Mouse (Mus musculus): ENCODE results near the gene Safb. TPM values are rescaled to one million over a fixed set of nuclear protein-coding genes. Genes with fewer than 3 reads are reported as not detected.
A peak's percentile ranks its signal among the peaks of the same experiment; 100 is the strongest.

Gene Safb
- 78.9 and 88.5 TPM in 2 replicates for polyA plus RNA-seq (2015; fragmentation: Nextera tagmentation; extraction: Ambion mirVana)

DNA sequence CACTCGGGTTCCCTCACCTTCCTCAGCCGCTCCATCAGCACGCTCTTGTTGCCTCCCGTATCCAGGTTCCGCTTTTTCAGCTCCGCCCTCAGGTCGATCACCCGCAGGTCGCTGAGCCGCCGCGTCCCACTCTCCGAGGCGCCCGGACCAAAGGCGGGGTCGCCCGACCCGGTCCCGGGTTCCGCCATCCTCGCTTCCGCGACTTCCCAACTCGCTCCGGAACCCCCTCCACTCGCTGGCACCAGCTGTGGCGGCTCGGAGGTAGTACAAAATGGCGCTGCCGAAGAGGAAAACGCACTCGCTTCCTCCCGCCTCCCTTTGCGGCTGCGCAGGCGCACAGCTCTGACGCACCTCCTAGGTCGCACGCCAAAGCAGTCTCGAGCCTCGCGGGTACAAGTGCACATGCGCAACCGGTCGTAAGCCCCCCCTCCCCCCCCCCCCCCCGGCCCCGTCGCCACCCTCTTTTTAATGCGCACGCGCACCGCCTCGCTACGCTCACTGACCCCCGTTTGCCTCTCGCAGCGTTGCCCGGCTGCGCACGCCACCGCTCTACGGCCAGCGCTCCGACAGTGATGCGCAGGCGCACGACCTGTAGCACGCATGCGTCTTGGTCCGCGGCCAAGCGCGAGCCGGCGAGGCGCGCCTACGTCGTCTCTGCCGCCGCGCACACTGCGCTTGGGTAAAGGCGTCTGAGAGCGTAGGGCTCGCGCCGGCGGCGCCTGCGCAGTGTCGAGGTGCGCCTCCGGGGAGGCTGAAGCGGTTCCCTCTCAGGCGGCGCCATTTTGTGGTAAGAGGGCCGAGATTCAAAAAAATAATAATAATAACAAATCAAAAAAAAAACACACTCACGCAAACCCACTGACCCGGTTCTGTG is at the start of gene Safb, which contains the start of gene Safb2:
Safb (plus strand) TSS at position 569 of the 874 bp plus-strand sequence.
Safb2 (minus strand) TSS at position 329 of the 874 bp plus-strand sequence.
- H3K4me2 ChIP-seq (ENCODE audit: low read depth, low read length): peak within 1 kb of the TSS; percentile 95
- peak; percentile 96 for ATAC-seq (ENCODE audit: insufficient read depth, low FRiP score)
- peak within 1 kb of the TSS; percentile 93 for H3K9ac ChIP-seq (ENCODE audit: low read length)
- peaks cover 43% of the 10 kb centered on the region for H3K4me1 ChIP-seq (ENCODE audit: control insufficient read depth, insufficient read depth, low read length)
- peak within 1 kb of the TSS; percentile 96 for H3K27ac ChIP-seq (ENCODE audit: low read length)
- H3K36me3 ChIP-seq (ENCODE audit: control insufficient read depth, insufficient read depth, low read length): peaks cover 25% of the 10 kb centered on the region
- H3K9me3 ChIP-seq (replicated peaks; ENCODE audit: control insufficient read depth, low read length): no peaks in the 10 kb centered on the region
- WGBS: under 1% methylated on average over 93 of the region's 101 CpGs
- H3K27me3 ChIP-seq (ENCODE audit: control insufficient read depth, insufficient read depth, low read length): no peaks in the 10 kb centered on the region
- peak within 1 kb of the TSS; percentile 94 for H3K4me3 ChIP-seq (replicated peaks; ENCODE audit: low read length)

DNA sequence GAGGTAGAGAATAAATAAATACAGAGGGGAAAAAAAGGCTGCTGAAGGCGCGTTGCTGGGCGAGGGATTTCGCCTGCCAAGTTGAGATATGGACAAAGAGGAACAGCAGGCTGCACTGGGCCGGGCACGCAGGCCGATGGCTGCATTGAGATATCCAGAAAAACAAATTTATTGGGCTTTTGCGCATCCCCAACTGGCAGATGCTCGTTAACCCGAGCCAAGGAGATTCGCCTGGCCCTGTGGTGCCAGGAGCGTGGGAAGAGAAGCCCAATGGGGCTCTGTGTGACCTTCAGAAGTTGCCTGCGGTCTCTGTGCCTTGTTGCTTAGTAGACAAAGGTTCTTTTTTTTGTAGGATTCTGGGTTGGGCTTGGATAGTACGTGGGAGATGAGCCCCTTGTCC is 48.4 kb upstream of the Safb start:
- WGBS: 59% methylated on average over 14 of the region's 14 CpGs
- H3K36me3 ChIP-seq (ENCODE audit: control insufficient read depth, insufficient read depth, low read length): no peaks in the 10 kb centered on the region
- no peak for ATAC-seq (ENCODE audit: insufficient read depth, low FRiP score)

DNA sequence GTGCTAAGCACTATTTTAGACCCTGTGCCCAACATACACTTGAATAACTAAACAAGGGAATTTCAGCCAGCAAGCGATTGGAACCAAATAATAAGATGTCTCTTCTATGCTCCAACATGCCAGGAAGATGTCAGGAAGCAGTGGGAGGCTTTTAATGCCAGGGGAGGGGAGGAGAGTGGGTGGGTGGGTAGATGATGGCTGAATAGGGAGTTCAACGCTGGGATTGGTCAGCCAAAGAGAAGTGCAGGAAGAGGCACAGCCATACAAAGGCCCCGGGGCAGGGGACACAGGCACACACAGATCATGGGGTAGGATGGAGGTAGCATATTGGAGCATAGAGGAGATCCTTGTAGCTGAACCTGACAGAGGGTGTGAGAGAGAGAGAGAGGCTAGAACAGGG is 47.8 kb upstream of the Safb start:
- H3K36me3 ChIP-seq (ENCODE audit: control insufficient read depth, insufficient read depth, low read length): no peaks in the 10 kb centered on the region
- H3K9me3 ChIP-seq (replicated peaks; ENCODE audit: control insufficient read depth, low read length): no peaks in the 10 kb centered on the region
- no peaks in the 10 kb centered on the region for H3K4me1 ChIP-seq (ENCODE audit: control insufficient read depth, insufficient read depth, low read length)
- H3K4me3 ChIP-seq (replicated peaks; ENCODE audit: low read length): no peak overlapping the region
- H3K27ac ChIP-seq (ENCODE audit: low read length): no peak overlapping the region
- H3K9ac ChIP-seq (ENCODE audit: low read length): no peak overlapping the region
- H3K4me2 ChIP-seq (ENCODE audit: low read depth, low read length): no peak overlapping the region
- 74% methylated on average over 3 of the region's 3 CpGs for WGBS
- ATAC-seq (ENCODE audit: insufficient read depth, low FRiP score): no peak
- no peaks in the 10 kb centered on the region for H3K27me3 ChIP-seq (ENCODE audit: control insufficient read depth, insufficient read depth, low read length)

More for the DNA sequence above, 48.4 kb upstream of the Safb start:
- no peak overlapping the region for H3K9ac ChIP-seq (ENCODE audit: low read length)
- no peak overlapping the region for H3K27ac ChIP-seq (ENCODE audit: low read length)
- no peaks in the 10 kb centered on the region for H3K4me1 ChIP-seq (ENCODE audit: control insufficient read depth, insufficient read depth, low read length)
- H3K27me3 ChIP-seq (ENCODE audit: control insufficient read depth, insufficient read depth, low read length): no peaks in the 10 kb centered on the region
- H3K9me3 ChIP-seq (replicated peaks; ENCODE audit: control insufficient read depth, low read length): no peaks in the 10 kb centered on the region
- H3K4me2 ChIP-seq (ENCODE audit: low read depth, low read length): no peak overlapping the region
- no peak overlapping the region for H3K4me3 ChIP-seq (replicated peaks; ENCODE audit: low read length)

DNA sequence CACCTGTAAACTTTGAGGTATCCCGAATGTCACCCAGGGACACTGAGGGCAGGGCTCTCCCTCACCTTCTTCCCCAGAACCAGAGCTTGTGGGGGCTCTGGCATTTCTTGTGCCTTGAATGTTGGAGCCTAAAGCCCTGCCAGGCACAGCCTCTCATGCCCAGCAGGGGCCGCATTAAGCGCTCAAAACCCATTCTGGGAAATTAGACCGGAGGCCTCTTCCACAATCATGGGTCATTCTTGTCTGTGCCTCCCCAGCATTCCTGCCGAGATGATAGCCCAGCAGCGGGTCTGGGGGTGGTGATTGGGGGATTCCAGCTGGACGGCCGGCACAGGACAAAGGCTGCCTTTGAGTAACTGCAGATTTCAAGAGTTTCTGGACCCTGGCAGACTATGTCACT is 46.7 kb upstream of the Safb start:
- Histone ChIP-seq H3K4me1 (ENCODE audit: control insufficient read depth, insufficient read depth, low read length) (no peaks in the 10 kb centered on the region), H3K9me3 (replicated peaks; ENCODE audit: control insufficient read depth, low read length) (no peaks in the 10 kb centered on the region), H3K27ac (ENCODE audit: low read length) (no peak overlapping the region), H3K9ac (ENCODE audit: low read length) (no peak overlapping the region), H3K4me3 (replicated peaks; ENCODE audit: low read length) (no peak overlapping the region), H3K27me3 (ENCODE audit: control insufficient read depth, insufficient read depth, low read length) (no peaks in the 10 kb centered on the region), H3K4me2 (ENCODE audit: low read depth, low read length) (no peak overlapping the region), H3K36me3 (ENCODE audit: control insufficient read depth, insufficient read depth, low read length) (no peaks in the 10 kb centered on the region)
- no peak for ATAC-seq (ENCODE audit: insufficient read depth, low FRiP score)
- 50% methylated on average over 8 of the region's 8 CpGs for WGBS

DNA sequence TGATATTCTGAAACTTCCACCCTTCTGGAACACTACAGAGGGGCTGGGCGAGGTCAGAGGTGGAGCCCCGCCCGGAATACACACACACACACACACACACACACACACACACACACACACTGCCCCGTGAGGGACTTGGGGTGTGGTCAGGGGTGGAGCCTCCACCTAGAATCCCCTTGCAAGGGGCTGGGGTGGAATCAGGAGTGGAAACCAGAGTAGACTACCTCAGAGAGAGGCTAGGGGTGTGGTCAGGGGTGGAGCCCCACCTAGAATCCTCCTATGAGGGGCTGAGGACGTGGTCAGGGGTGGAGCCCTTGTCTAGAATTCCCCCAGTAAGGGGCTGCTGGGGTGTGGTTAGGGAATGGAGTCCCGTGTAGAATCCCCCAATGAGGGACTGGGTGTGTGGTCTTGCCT is 44.1 kb upstream of the Safb start:
- Histone ChIP-seq H3K9ac (ENCODE audit: low read length) (no peak overlapping the region), H3K27me3 (ENCODE audit: control insufficient read depth, insufficient read depth, low read length) (no peaks in the 10 kb centered on the region), H3K9me3 (replicated peaks; ENCODE audit: control insufficient read depth, low read length) (no peaks in the 10 kb centered on the region), H3K27ac (ENCODE audit: low read length) (no peak overlapping the region), H3K4me3 (replicated peaks; ENCODE audit: low read length) (no peak overlapping the region), H3K4me1 (ENCODE audit: control insufficient read depth, insufficient read depth, low read length) (no peaks in the 10 kb centered on the region), H3K4me2 (ENCODE audit: low read depth, low read length) (no peak overlapping the region), H3K36me3 (ENCODE audit: control insufficient read depth, insufficient read depth, low read length) (no peaks in the 10 kb centered on the region)
- peak; percentile 67 for ATAC-seq (ENCODE audit: insufficient read depth, low FRiP score)
- 20% methylated on average over 6 of the region's 6 CpGs for WGBS

DNA sequence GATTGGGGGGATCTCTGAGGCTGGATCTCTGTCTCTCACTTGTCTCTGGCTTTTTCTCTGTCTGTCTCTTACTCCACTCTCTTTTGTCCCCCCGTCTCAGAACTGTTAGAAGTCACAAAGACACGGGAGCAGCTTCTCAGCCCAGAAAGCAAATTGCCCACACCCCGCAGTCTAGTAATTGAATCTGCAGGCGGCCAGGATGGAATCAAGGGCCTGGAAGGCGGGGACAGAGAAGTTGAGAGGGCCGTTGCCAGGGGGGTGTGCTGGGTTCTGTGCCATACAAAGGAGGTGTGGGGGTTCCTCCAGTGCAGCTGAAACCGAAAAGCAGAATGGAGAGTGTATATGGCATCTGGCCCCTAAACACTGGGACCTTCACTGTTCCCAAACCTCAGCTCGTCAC is 41.9 kb upstream of the Safb start:
- Histone ChIP-seq H3K27me3 (ENCODE audit: control insufficient read depth, insufficient read depth, low read length) (no peaks in the 10 kb centered on the region), H3K4me3 (replicated peaks; ENCODE audit: low read length) (no peak overlapping the region), H3K9ac (ENCODE audit: low read length) (no peak overlapping the region), H3K36me3 (ENCODE audit: control insufficient read depth, insufficient read depth, low read length) (no peaks in the 10 kb centered on the region), H3K4me1 (ENCODE audit: control insufficient read depth, insufficient read depth, low read length) (no peaks in the 10 kb centered on the region; the same call in 1 of the 2 replicates), H3K4me2 (ENCODE audit: low read depth, low read length) (no peak overlapping the region), H3K27ac (ENCODE audit: low read length) (no peak overlapping the region), H3K9me3 (replicated peaks; ENCODE audit: control insufficient read depth, low read length) (no peaks in the 10 kb centered on the region)
- WGBS: 54% methylated on average over 8 of the region's 8 CpGs
- ATAC-seq (ENCODE audit: insufficient read depth, low FRiP score): no peak

DNA sequence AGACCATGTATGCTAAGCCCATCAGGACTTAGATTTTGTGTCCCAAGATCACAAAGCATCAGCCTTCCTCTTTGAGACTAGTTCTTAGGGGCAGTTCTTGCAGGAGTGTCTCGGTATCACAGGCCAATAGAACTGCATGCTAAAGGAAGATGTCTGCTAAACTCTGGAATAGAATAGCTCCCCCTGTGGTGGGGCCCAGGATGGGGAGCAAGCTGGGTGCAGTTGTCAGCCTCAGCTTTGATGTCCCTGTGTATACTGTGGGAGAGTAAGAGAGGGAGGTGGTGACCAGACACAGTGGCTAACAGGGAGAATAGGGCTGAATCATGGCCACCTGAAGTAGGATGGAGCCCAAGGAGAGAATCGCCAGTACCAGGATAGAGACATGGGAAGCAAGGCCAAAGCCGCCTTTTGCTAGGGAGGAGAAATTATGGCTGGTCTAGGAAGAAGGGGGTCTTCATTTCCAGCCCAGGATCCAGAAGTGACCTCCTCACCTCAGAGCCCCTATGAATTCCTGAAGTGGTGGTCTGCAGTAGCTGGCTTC is 40.9 kb upstream of the Safb start:
- Histone ChIP-seq H3K27ac (ENCODE audit: low read length) (no peak overlapping the region), H3K4me1 (ENCODE audit: control insufficient read depth, insufficient read depth, low read length) (no peaks in the 10 kb centered on the region; the same call in 1 of the 2 replicates), H3K9me3 (replicated peaks; ENCODE audit: control insufficient read depth, low read length) (no peaks in the 10 kb centered on the region), H3K36me3 (ENCODE audit: control insufficient read depth, insufficient read depth, low read length) (no peaks in the 10 kb centered on the region), H3K9ac (ENCODE audit: low read length) (no peak overlapping the region), H3K4me2 (ENCODE audit: low read depth, low read length) (no peak overlapping the region), H3K4me3 (replicated peaks; ENCODE audit: low read length) (no peak overlapping the region), H3K27me3 (ENCODE audit: control insufficient read depth, insufficient read depth, low read length) (no peaks in the 10 kb centered on the region)
- 85% methylated on average over 3 of the region's 3 CpGs for WGBS
- no peak for ATAC-seq (ENCODE audit: insufficient read depth, low FRiP score)

DNA sequence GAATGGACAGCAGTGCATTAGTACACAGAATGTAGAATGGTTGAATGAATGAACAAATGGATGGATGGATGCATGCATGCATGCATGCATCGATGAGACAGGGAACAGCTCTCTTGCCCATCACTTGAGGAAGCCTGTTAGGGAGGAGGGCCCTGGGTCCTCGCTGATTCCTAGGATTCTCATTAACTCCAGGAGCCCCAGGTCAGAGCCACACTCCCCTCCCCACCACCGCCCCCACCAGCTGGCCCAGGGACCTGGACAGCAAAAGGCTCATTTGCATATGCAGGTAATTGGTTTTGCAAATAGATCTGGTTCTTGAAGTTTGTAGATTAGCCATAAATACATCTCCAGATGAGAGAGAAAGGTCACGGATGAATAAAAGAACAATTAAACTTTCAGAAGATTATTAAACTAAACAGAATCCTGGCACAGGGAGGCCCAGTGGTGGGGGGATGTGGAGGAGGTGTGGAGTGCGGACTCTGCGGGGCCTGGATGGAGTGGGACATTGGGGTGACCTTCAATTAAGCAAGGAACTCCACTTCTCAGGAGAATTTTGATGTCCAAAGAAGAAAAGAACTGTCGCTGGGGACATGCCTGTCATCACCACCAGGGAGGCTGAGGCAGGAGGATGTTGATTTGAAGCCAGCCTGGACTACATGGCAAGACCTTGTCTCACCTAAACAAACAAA is 39.8 kb upstream of the Safb start:
- no peaks in the 10 kb centered on the region for H3K36me3 ChIP-seq (ENCODE audit: control insufficient read depth, insufficient read depth, low read length)
- no peak for ATAC-seq (ENCODE audit: insufficient read depth, low FRiP score)
- no peaks in the 10 kb centered on the region for H3K27me3 ChIP-seq (ENCODE audit: control insufficient read depth, insufficient read depth, low read length)
- H3K4me3 ChIP-seq (replicated peaks; ENCODE audit: low read length): no peak overlapping the region
- 73% methylated on average over 7 of the region's 7 CpGs for WGBS
- H3K4me1 ChIP-seq (ENCODE audit: control insufficient read depth, insufficient read depth, low read length): no peaks in the 10 kb centered on the region; the same call in 1 of the 2 replicates
- no peak overlapping the region for H3K4me2 ChIP-seq (ENCODE audit: low read depth, low read length)
- H3K27ac ChIP-seq (ENCODE audit: low read length): no peak overlapping the region
- H3K9me3 ChIP-seq (replicated peaks; ENCODE audit: control insufficient read depth, low read length): no peaks in the 10 kb centered on the region
- no peak overlapping the region for H3K9ac ChIP-seq (ENCODE audit: low read length)

DNA sequence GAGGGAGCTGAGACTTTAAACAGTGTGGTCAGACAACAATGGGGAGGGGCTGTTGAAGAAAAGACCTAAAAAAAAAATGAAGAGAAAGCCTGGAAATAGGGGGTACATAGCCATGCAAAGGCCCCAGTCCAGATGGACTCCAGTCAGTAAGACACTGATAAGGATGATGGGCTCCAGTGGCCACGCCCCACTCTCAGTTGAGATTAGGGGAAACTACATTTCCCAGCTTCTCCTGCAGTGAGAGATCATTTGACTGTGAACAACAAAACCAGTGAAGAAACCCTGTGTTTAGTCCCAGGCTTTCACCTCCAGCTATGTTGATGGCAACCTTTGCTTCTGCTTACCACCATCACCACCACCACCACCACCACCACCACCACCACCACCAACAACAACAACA is 38.7 kb upstream of the Safb start:
- 74% methylated on average over 1 of the region's 1 CpGs for WGBS
- Histone ChIP-seq H3K4me3 (replicated peaks; ENCODE audit: low read length) (no peak overlapping the region), H3K9ac (ENCODE audit: low read length) (no peak overlapping the region), H3K27me3 (ENCODE audit: control insufficient read depth, insufficient read depth, low read length) (no peaks in the 10 kb centered on the region), H3K36me3 (ENCODE audit: control insufficient read depth, insufficient read depth, low read length) (no peaks in the 10 kb centered on the region), H3K4me2 (ENCODE audit: low read depth, low read length) (no peak overlapping the region), H3K9me3 (replicated peaks; ENCODE audit: control insufficient read depth, low read length) (no peaks in the 10 kb centered on the region), H3K4me1 (ENCODE audit: control insufficient read depth, insufficient read depth, low read length) (peaks cover 2% of the 10 kb centered on the region; the same call in 1 of the 2 replicates), H3K27ac (ENCODE audit: low read length) (no peak overlapping the region)
- no peak for ATAC-seq (ENCODE audit: insufficient read depth, low FRiP score)
